Mouse (Mus musculus) Muller cell, postnatal 12 days (primary cell): ENCODE data around the gene Pla2g5.

Source experiments
- DNase-seq: peaks from one replicate; pipeline ENCODE4 v3.0.0-alpha.2; 2015; ENCODE audit errors: inconsistent ontology term

The Pla2g5 gene

GRCm38 (mm10) chr4:138797217-138797570 is 66.1 kb downstream of the Pla2g5 start:
- no peak for DNase-seq

- DNase-seq: no peak
These were observed 66.6 kb downstream of the Pla2g5 start for GRCm38 (mm10) chr4:138796513-138797216.

- no peak for DNase-seq
These were observed 68.9 kb downstream of the Pla2g5 start for GRCm38 (mm10) chr4:138794344-138794743.

- no peak for DNase-seq
These were observed 70.0 kb downstream of the Pla2g5 start for GRCm38 (mm10) chr4:138793276-138793675.

GRCm38 (mm10) chr4:138792599-138792998 is 70.7 kb downstream of the Pla2g5 start:
- DNase-seq: peak; percentile 35

GRCm38 (mm10) chr4:138791452-138791851 is 71.8 kb downstream of the Pla2g5 start:
- DNase-seq: no peak

GRCm38 (mm10) chr4:138788381-138788780 is 74.9 kb downstream of the Pla2g5 start:
- no peak for DNase-seq

- no peak for DNase-seq
These were observed 77.1 kb downstream of the Pla2g5 start for GRCm38 (mm10) chr4:138786141-138786540.

- no peak for DNase-seq
These were observed 77.6 kb downstream of the Pla2g5 start for GRCm38 (mm10) chr4:138785721-138786120.

- no peak for DNase-seq
These were observed 81.2 kb downstream of the Pla2g5 start for GRCm38 (mm10) chr4:138782098-138782497.

- DNase-seq: no peak
These were observed 83.0 kb downstream of the Pla2g5 start for GRCm38 (mm10) chr4:138780300-138780699.

- DNase-seq: no peak
These were observed 85.6 kb downstream of the Pla2g5 start for GRCm38 (mm10) chr4:138777417-138778407.

GRCm38 (mm10) chr4:138775435-138775834 is 87.8 kb downstream of the Pla2g5 start, which contains the start of gene Pla2g2d:
Gene Pla2g2d (plus strand): TSS chr4:138775735.
- no peak for DNase-seq

- no peak for DNase-seq
These were observed 90.9 kb downstream of the Pla2g5 start for GRCm38 (mm10) chr4:138772386-138772785.

GRCm38 (mm10) chr4:138771970-138772369 is 91.3 kb downstream of the Pla2g5 start:
- no peak for DNase-seq

GRCm38 (mm10) chr4:138762266-138762665 is 101.0 kb downstream of the Pla2g5 start:
- peak; percentile 30 for DNase-seq

- DNase-seq: no peak
These were observed 105.9 kb downstream of the Pla2g5 start, which contains the start of gene Pla2g2f for GRCm38 (mm10) chr4:138757416-138757815. Gene Pla2g2f (minus strand): TSS chr4:138757626.

GRCm38 (mm10) chr4:138755983-138756382 is 107.3 kb downstream of the Pla2g5 start:
- no peak for DNase-seq

GRCm38 (mm10) chr4:138755439-138755838 is 107.8 kb downstream of the Pla2g5 start:
- DNase-seq: no peak

- no peak for DNase-seq
These were observed 108.8 kb downstream of the Pla2g5 start for GRCm38 (mm10) chr4:138754432-138754831.

- no peak for DNase-seq
These were observed 109.7 kb downstream of the Pla2g5 start for GRCm38 (mm10) chr4:138753608-138754007.

- DNase-seq: no peak
These were observed 110.7 kb downstream of the Pla2g5 start for GRCm38 (mm10) chr4:138752603-138753002.
